29 mouse cellular contexts compared by ENCODE assay signal in the genomic region with DNA sequence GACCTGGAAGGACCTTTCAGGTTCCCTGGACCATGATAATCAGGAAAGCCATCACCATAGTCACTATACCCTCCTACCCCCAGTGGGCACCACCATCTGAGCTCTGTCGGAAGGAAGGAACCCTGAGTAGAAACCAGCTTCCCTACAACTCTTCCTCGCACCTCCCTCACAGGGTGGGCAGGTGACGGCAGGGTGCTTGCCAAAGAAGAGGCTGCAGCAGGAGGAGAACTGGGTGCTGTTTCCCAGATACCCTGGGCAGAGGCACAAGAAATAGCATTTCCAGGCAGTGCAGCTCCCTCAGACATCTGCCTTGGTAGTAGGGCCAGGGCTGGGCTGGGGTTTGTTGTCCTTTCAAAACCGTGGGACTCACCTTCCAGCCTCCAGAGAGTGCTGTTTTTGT. TPM values are rescaled to one million over a fixed set of nuclear protein-coding genes. Genes with fewer than 3 reads are reported as not detected.
A peak's percentile ranks its signal among the peaks of the same experiment; 100 is the strongest.
DNase-seq lines count a peak whose midpoint lies in the region; ATAC-seq and TF ChIP-seq lines count a peak whose summit lies in the region.
"Had no signal": no experiment of that assay in that cellular context is flagged by ENCODE, and none has a peak within 500 bp of the region (broad histone marks: within the 10 kb centered on the region; RNA-seq: fewer than 3 reads in every experiment).

No protein-coding gene starts in this region.

- no peaks in the 10 kb centered on the region for H3K36me3 ChIP-seq in limb, embryonic 10.5 days
- H3K36me3 ChIP-seq in hindbrain, embryonic 11.5 days (ENCODE audit: control insufficient read depth, insufficient read depth, low read length), result no peaks in the 10 kb centered on the region
- H3K36me3 ChIP-seq: intestine, embryonic 15.5 days; limb, embryonic 13.5 days; lung, embryonic 15.5 days had no signal

- peaks cover 31% of the 10 kb centered on the region for H3K4me1 ChIP-seq in limb, embryonic 10.5 days
- H3K4me1 ChIP-seq in hindbrain, embryonic 11.5 days (replicated peaks; ENCODE audit: control insufficient read depth, insufficient read depth, low read length), result peaks cover 5% of the 10 kb centered on the region; the same call in 1 of the 2 replicates

- H3K27me3 ChIP-seq in limb, embryonic 10.5 days (ENCODE audit: low read depth, poor library complexity, severe bottlenecking), result 0 out of 2 replicates have a peak, but pooled peaks cover 8% of the 10 kb centered on the region
- H3K27me3 ChIP-seq in hindbrain, embryonic 11.5 days (ENCODE audit: control insufficient read depth, insufficient read depth, low read length), result no peaks in the 10 kb centered on the region
- H3K27me3 ChIP-seq: intestine, embryonic 15.5 days; limb, embryonic 13.5 days; lung, embryonic 15.5 days; midbrain, embryonic 13.5 days; neural tube, embryonic 13.5 days; Patski had no signal

- no peak overlapping the region for H3K4me2 ChIP-seq in hindbrain, embryonic 11.5 days (replicated peaks; ENCODE audit: low read depth, low read length)
- H3K4me2 ChIP-seq: intestine, embryonic 15.5 days; limb, embryonic 13.5 days; liver, embryonic 11.5 days; lung, embryonic 15.5 days; midbrain, embryonic 13.5 days; neural tube, embryonic 13.5 days had no signal

- TF ChIP-seq CTCF in layer of hippocampus, adult 2 months (conservative IDR thresholded peaks at IDR 0.05), result no peak

- H3K27ac ChIP-seq in layer of hippocampus, adult 2 months, result peak overlapping the region; percentile 68; the same call in 1 of the 2 replicates
- 0 out of 2 replicates have a peak overlapping the region, but pooled peaks have one; percentile 16 for H3K27ac ChIP-seq in limb, embryonic 10.5 days
- H3K27ac ChIP-seq in hindbrain, embryonic 11.5 days (ENCODE audit: low read depth, low read length), result no peak overlapping the region
- H3K27ac ChIP-seq: hindbrain, embryonic 10.5 days; intestine, embryonic 15.5 days; limb, embryonic 13.5 days; lung, embryonic 15.5 days; midbrain, embryonic 13.5 days; neural tube, embryonic 13.5 days had no signal

- 78% methylated on average over 4 of the region's 4 CpGs for WGBS in limb, embryonic 10.5 days
- WGBS in hindbrain, embryonic 11.5 days, result 74% methylated on average over 4 of the region's 4 CpGs

- H3K9me3 ChIP-seq in limb, embryonic 10.5 days (replicated peaks), result no peaks in the 10 kb centered on the region
- no peaks in the 10 kb centered on the region for H3K9me3 ChIP-seq in hindbrain, embryonic 11.5 days (ENCODE audit: control insufficient read depth, low read length)
- H3K9me3 ChIP-seq: hindbrain, embryonic 10.5 days; intestine, embryonic 15.5 days; limb, embryonic 13.5 days; lung, embryonic 15.5 days; midbrain, embryonic 13.5 days; neural tube, embryonic 13.5 days had no signal

- ATAC-seq in hindbrain, embryonic 11.5 days (ENCODE audit: low FRiP score), result no peak
- ATAC-seq: forebrain, embryonic 14.5 days; hindbrain, embryonic 16.5 days; midbrain, embryonic 13.5 days; Patski had no signal

- no peak overlapping the region for H3K4me3 ChIP-seq in layer of hippocampus, adult 2 months
- H3K4me3 ChIP-seq in limb, embryonic 10.5 days, result no peak overlapping the region
- H3K4me3 ChIP-seq in hindbrain, embryonic 11.5 days (ENCODE audit: low read depth, low read length), result no peak overlapping the region
- H3K4me3 ChIP-seq: hindbrain, embryonic 10.5 days; intestine, embryonic 15.5 days; limb, embryonic 13.5 days; lung, embryonic 15.5 days; midbrain, embryonic 13.5 days; neural tube, embryonic 13.5 days had no signal

- H3K9ac ChIP-seq in hindbrain, embryonic 11.5 days (ENCODE audit: low read depth, low read length), result no peak overlapping the region
- H3K9ac ChIP-seq: intestine, embryonic 15.5 days; limb, embryonic 13.5 days; lung, embryonic 15.5 days; midbrain, embryonic 13.5 days; neural tube, embryonic 13.5 days had no signal

- no peak for DNase-seq in layer of hippocampus, adult 2 months (ENCODE audit: low spot score in 2 of 2)
- DNase-seq in layer of hippocampus, postnatal 10 days (ENCODE audit: low spot score in 2 of 2), result no peak
- peak; percentile 86 for DNase-seq in right cerebral cortex, adult 18-20 months
- no peak for DNase-seq in right cerebral cortex, postnatal 4 days
- DNase-seq in limb, embryonic 10.5 days (ENCODE audit: low spot score), result no peak
- no peak for DNase-seq in hindbrain, embryonic 11.5 days (ENCODE audit: low spot score)
- DNase-seq in spleen, postnatal 36 days (ENCODE audit: low spot score in 2 of 2), result no peak
- DNase-seq: adrenal gland, postnatal 10 days; cerebellum, adult 11 months; cerebellum, adult 9-10 months; cerebellum, postnatal 36 days; gastrocnemius, postnatal 14 days; heart, postnatal 14 days; kidney, adult 2 months; kidney, postnatal 36 days; thymus, adult 18-20 months; thymus, postnatal 36 days had no signal

RNA-seq across cellular contexts. Expression of gene Spock2, which starts 14.6 kb away (rescaled TPM):
- total RNA-seq in layer of hippocampus, adult 2 months (2021), result 100 to 1,000 TPM; 476 to 514 TPM
- 100 to 1,000 TPM; 446 to 471 TPM for total RNA-seq in layer of hippocampus, postnatal 10 days (2021)
- 1.1 and 2.0 TPM in 2 replicates for polyA plus RNA-seq in limb, embryonic 10.5 days (2016; fragmentation: Nextera tagmentation; extraction: Ambion mirVana)
- polyA plus RNA-seq in hindbrain, embryonic 11.5 days (2014; fragmentation: Nextera tagmentation; extraction: Ambion mirVana), result 19.2 and 19.3 TPM in 2 replicates
- total RNA-seq: granulocyte monocyte progenitor cell, adult 5-6 weeks; MEL had no signal
